Mouse (Mus musculus) small intestine, adult 2 months (tissue): ENCODE measurements around the gene Bmp8b.

ENCODE experiments used
- CTCF ChIP-seq: fragments of 200-500 bp; IDR thresholded peaks from 2 replicates; pipeline ENCODE4 v1.5.1; 2012; ENCODE audit warnings: low read depth, mild to moderate bottlenecking, control low read depth, inconsistent platforms, low read length, moderate library complexity, mixed read lengths; ENCODE audit not compliant: insufficient replicate concordance, insufficient read length; ENCODE audit errors: extremely low read depth
- POLR2A ChIP-seq: fragments of 200-500 bp; IDR thresholded peaks from 2 replicates; pipeline ENCODE4 v1.6.1; 2012; ENCODE audit warnings: low read depth, mild to moderate bottlenecking, control low read depth, inconsistent platforms, low read length, moderate library complexity

DNA sequence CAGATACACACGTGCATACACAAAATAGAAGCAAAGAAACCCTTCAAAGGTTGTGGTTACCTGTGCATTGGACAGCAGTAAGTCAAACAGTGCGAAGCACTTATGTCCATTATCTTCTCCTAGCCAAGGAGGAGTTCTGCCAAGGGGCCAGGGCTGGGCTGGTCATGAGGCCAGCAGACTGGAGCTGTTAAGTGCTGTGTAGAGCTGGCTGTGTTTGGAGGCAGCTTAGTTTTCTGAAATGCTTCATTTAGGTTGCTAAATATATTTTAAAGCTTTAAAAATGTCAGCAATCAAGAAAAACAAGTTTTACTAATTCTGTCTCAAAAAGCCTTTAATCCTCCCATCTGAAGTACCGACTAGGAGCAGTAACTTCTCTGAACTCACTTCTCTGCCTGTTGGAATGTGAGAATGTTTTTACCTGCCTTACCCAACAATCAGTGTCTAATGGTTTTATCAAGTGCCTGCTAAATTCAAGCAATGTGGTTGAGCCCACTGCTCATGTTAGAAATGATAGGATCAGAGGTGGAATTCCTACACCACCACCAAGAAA, 48.3 kb upstream of the Bmp8b start:
- TF ChIP-seq CTCF: no peak
- TF ChIP-seq POLR2A: no peak
